17 mouse cellular contexts compared by ENCODE assay signal in genomic region chr1:67017101-67017870, GRCm38 (mm10). TPM values are rescaled to one million over a fixed set of nuclear protein-coding genes. Genes with fewer than 3 reads are reported as not detected.
DNase-seq lines count a peak whose midpoint lies in the region; ATAC-seq and TF ChIP-seq lines count a peak whose summit lies in the region.
"Had no signal": no experiment of that assay in that cellular context is flagged by ENCODE, and none has a peak within 500 bp of the region (broad histone marks: within the 10 kb centered on the region; RNA-seq: fewer than 3 reads in every experiment).

No protein-coding gene starts in this region.

- DNase-seq in kidney, adult 2 months: peak; percentile 10
- no peak for DNase-seq in kidney, adult 11 months
- DNase-seq in midbrain, embryonic 11.5 days (ENCODE audit: low spot score, missing footprints): peak; percentile 73
- DNase-seq in midbrain, embryonic 14.5 days: no peak
- DNase-seq in kidney, postnatal 10 days: peak; percentile 26
- DNase-seq: adrenal gland, adult 8-10 months; cerebellum, adult 8-10 months; lung, postnatal 36 days; right cerebral cortex, postnatal 4 days had no signal

- TF ChIP-seq POLR2A in kidney, adult 2 months (IDR thresholded peaks at IDR 0.05; ENCODE audit: low read depth, low read length): no peak

- H3K36me3 ChIP-seq in kidney, adult 2 months (ENCODE audit: control insufficient read depth, insufficient read depth, low read length): no peaks in the 10 kb centered on the region; the same call in 1 of the 2 replicates
- peaks cover 4% of the 10 kb centered on the region; the same call in 1 of the 2 replicates for H3K36me3 ChIP-seq in midbrain, embryonic 11.5 days (ENCODE audit: control insufficient read depth, insufficient read depth, low read length)
- H3K36me3 ChIP-seq in midbrain, embryonic 14.5 days (ENCODE audit: control insufficient read depth, insufficient read depth, low read length): peaks cover 54% of the 10 kb centered on the region
- H3K36me3 ChIP-seq in forebrain, embryonic 15.5 days: peaks cover 49% of the 10 kb centered on the region

- peak overlapping the region; percentile 52; the same call in 1 of the 2 replicates for H3K27ac ChIP-seq in kidney, adult 2 months (ENCODE audit: insufficient read depth, low read depth, low read length)
- no peak overlapping the region for H3K27ac ChIP-seq in midbrain, embryonic 11.5 days (ENCODE audit: low read depth, low read length)
- no peak overlapping the region for H3K27ac ChIP-seq in midbrain, embryonic 14.5 days (replicated peaks; ENCODE audit: low read depth, low read length)
- no peak overlapping the region for H3K27ac ChIP-seq in forebrain, embryonic 15.5 days (replicated peaks)
- H3K27ac ChIP-seq: embryonic facial prominence, embryonic 10.5 days; forebrain, embryonic 12.5 days; heart, embryonic 13.5 days; liver, embryonic 14.5 days; neural tube, embryonic 12.5 days had no signal

- no peak overlapping the region for H3K4me3 ChIP-seq in kidney, adult 2 months (ENCODE audit: insufficient read depth, low read depth, low read length)
- H3K4me3 ChIP-seq in midbrain, embryonic 11.5 days (ENCODE audit: low read depth, low read length): no peak overlapping the region
- no peak overlapping the region for H3K4me3 ChIP-seq in midbrain, embryonic 14.5 days (replicated peaks; ENCODE audit: low read depth, low read length)
- H3K4me3 ChIP-seq in forebrain, embryonic 15.5 days: no peak overlapping the region
- H3K4me3 ChIP-seq: embryonic facial prominence, embryonic 10.5 days; forebrain, embryonic 12.5 days; heart, embryonic 13.5 days; neural tube, embryonic 12.5 days had no signal

- no peak for TF ChIP-seq CTCF in kidney, adult 2 months (conservative IDR thresholded peaks at IDR 0.05; ENCODE audit: insufficient read depth, insufficient read length, low read depth, low read length)

- no peaks in the 10 kb centered on the region for H3K27me3 ChIP-seq in kidney, adult 2 months (replicated peaks; ENCODE audit: control insufficient read depth, insufficient read depth, low read length)
- H3K27me3 ChIP-seq in midbrain, embryonic 11.5 days (ENCODE audit: control insufficient read depth, insufficient read depth, low read length): no peaks in the 10 kb centered on the region
- no peaks in the 10 kb centered on the region for H3K27me3 ChIP-seq in midbrain, embryonic 14.5 days (ENCODE audit: control insufficient read depth, insufficient read depth, low read length)
- H3K27me3 ChIP-seq in forebrain, embryonic 15.5 days: no peaks in the 10 kb centered on the region
- H3K27me3 ChIP-seq: forebrain, embryonic 12.5 days; heart, embryonic 13.5 days; neural tube, embryonic 12.5 days; Patski had no signal

- ATAC-seq in midbrain, embryonic 11.5 days (ENCODE audit: low FRiP score): no peak
- no peak for ATAC-seq in midbrain, embryonic 14.5 days (ENCODE audit: low FRiP score, low TSS enrichment)
- no peak for ATAC-seq in erythroid progenitor cell, adult 5-6 weeks (replicated peaks; ENCODE audit: low FRiP score, poor library complexity, severe bottlenecking)
- ATAC-seq in forebrain, embryonic 15.5 days (replicated peaks): no peak
- ATAC-seq: Patski had no signal

- H3K4me1 ChIP-seq in kidney, adult 2 months (ENCODE audit: control insufficient read depth, insufficient read depth, low read length): no peaks in the 10 kb centered on the region
- H3K4me1 ChIP-seq in midbrain, embryonic 11.5 days (ENCODE audit: control insufficient read depth, insufficient read depth, low read length): no peaks in the 10 kb centered on the region
- H3K4me1 ChIP-seq in midbrain, embryonic 14.5 days (ENCODE audit: control insufficient read depth, insufficient read depth, low read length): no peaks in the 10 kb centered on the region
- no peaks in the 10 kb centered on the region for H3K4me1 ChIP-seq in forebrain, embryonic 15.5 days
- H3K4me1 ChIP-seq: embryonic facial prominence, embryonic 10.5 days; forebrain, embryonic 12.5 days; neural tube, embryonic 12.5 days had no signal

- 53% methylated on average over 13 of the region's 13 CpGs for WGBS in kidney, adult 2 months
- WGBS in midbrain, embryonic 11.5 days: 88% methylated on average over 13 of the region's 13 CpGs
- 91% methylated on average over 13 of the region's 13 CpGs for WGBS in midbrain, embryonic 14.5 days
- 86% methylated on average over 13 of the region's 13 CpGs for WGBS in forebrain, embryonic 15.5 days

- H3K4me2 ChIP-seq in midbrain, embryonic 11.5 days: no peak overlapping the region
- H3K4me2 ChIP-seq in midbrain, embryonic 14.5 days (ENCODE audit: low read length): no peak overlapping the region
- H3K4me2 ChIP-seq in forebrain, embryonic 15.5 days (replicated peaks): no peak overlapping the region
- H3K4me2 ChIP-seq: forebrain, embryonic 12.5 days; heart, embryonic 13.5 days; neural tube, embryonic 12.5 days had no signal

- H3K9ac ChIP-seq in midbrain, embryonic 11.5 days (ENCODE audit: low read length): no peak overlapping the region
- H3K9ac ChIP-seq in midbrain, embryonic 14.5 days (replicated peaks; ENCODE audit: low read length): no peak overlapping the region
- no peak overlapping the region for H3K9ac ChIP-seq in forebrain, embryonic 15.5 days (replicated peaks)
- H3K9ac ChIP-seq: forebrain, embryonic 12.5 days; heart, embryonic 13.5 days; liver, embryonic 14.5 days; neural tube, embryonic 12.5 days had no signal

- H3K9me3 ChIP-seq in midbrain, embryonic 11.5 days (ENCODE audit: control insufficient read depth, low read length): no peaks in the 10 kb centered on the region
- no peaks in the 10 kb centered on the region for H3K9me3 ChIP-seq in midbrain, embryonic 14.5 days (ENCODE audit: control insufficient read depth, low read length)
- H3K9me3 ChIP-seq in forebrain, embryonic 15.5 days: no peaks in the 10 kb centered on the region
- H3K9me3 ChIP-seq: embryonic facial prominence, embryonic 10.5 days; forebrain, embryonic 12.5 days; heart, embryonic 13.5 days; neural tube, embryonic 12.5 days had no signal

RNA-seq across cellular contexts. Expression of gene Lancl1, which starts 21.4 kb away (rescaled TPM):
- 66.9 and 75.1 TPM in 2 replicates for polyA plus RNA-seq in kidney, adult 2 months (2012; rRNA removed)
- 83.1 and 90.4 TPM in 2 replicates for polyA plus RNA-seq in midbrain, embryonic 11.5 days (2014; fragmentation: Nextera tagmentation; extraction: Ambion mirVana)
- 171 and 181 TPM in 2 replicates for polyA plus RNA-seq in midbrain, embryonic 14.5 days (2014; fragmentation: Nextera tagmentation; extraction: Ambion mirVana)
- total RNA-seq in erythroid progenitor cell, adult 5-6 weeks (2015; ENCODE audit: low replicate concordance): 1.7 and 23.1 TPM in 2 replicates
- 3.9 and 7.7 TPM in 2 replicates for total RNA-seq in erythroid progenitor cell, adult 5-6 weeks (2017; ENCODE audit: low replicate concordance)
- polyA plus RNA-seq in forebrain, embryonic 15.5 days (2015; fragmentation: Nextera tagmentation; extraction: Ambion mirVana): 171 and 177 TPM in 2 replicates

Comparison
In these comparisons a context has a peak if more than half of its experiments do, and no peak if none do; other contexts are left out.
1. DNase-seq: peak in kidney, adult 2 months (single experiment), midbrain, embryonic 11.5 days (single experiment) and kidney, postnatal 10 days (single experiment); none in kidney, adult 11 months (single experiment) and midbrain, embryonic 14.5 days (single experiment).